Mouse (Mus musculus) brown adipose tissue, adult 24 weeks (tissue): Measurements from ENCODE around the gene Prmt8. TPM values are rescaled to one million over a fixed set of nuclear protein-coding genes. Genes with fewer than 3 reads are reported as not detected.

ENCODE experiments used
- H3K27ac ChIP-seq: fragments of 200-500 bp; replicated peaks from 2 replicates; pipeline ENCODE4 v1.5.1; 2012; ENCODE audit warnings: low read depth, mild to moderate bottlenecking, low read length
- H3K4me1 ChIP-seq: fragments of 200-500 bp; 2 replicates; pipeline ENCODE4 v1.6.1; 2012; ENCODE audit warnings: low read length, mixed read lengths; ENCODE audit not compliant: control insufficient read depth, insufficient read depth, insufficient read length
- H3K4me3 ChIP-seq: fragments of 200-500 bp; 2 replicates; pipeline ENCODE4 v1.5.1; 2012; ENCODE audit warnings: low read depth, mild to moderate bottlenecking, low read length, moderate library complexity; ENCODE audit not compliant: insufficient read depth
- polyA plus RNA-seq: library from polyadenylated mRNA; stranded (reverse); fragments of >200 nt; gene quantifications from 2 replicates; pipeline ENCODE4 v1.2.4, GENCODE M21; 2012; ENCODE audit not compliant: missing spikeins, insufficient read depth, insufficient read length

The Prmt8 gene
- polyA plus RNA-seq, 1 experiment = not detected

GRCm38 (mm10) chr6:127753228-127753627, 16.0 kb downstream of the Prmt8 start:
- no peaks in the 10 kb centered on the region for H3K4me1 ChIP-seq
- H3K4me3 ChIP-seq = no peak overlapping the region
- no peak overlapping the region for H3K27ac ChIP-seq

- no peaks in the 10 kb centered on the region for H3K4me1 ChIP-seq
- no peak overlapping the region for H3K27ac ChIP-seq
- no peak overlapping the region for H3K4me3 ChIP-seq
Observed at GRCm38 (mm10) chr6:127752681-127753080, 16.6 kb downstream of the Prmt8 start.

GRCm38 (mm10) chr6:127751499-127751898, 17.8 kb downstream of the Prmt8 start:
- H3K4me3 ChIP-seq = no peak overlapping the region
- H3K27ac ChIP-seq = no peak overlapping the region
- H3K4me1 ChIP-seq = no peaks in the 10 kb centered on the region

GRCm38 (mm10) chr6:127748793-127749192, 20.5 kb downstream of the Prmt8 start:
- H3K4me1 ChIP-seq = no peaks in the 10 kb centered on the region
- no peak overlapping the region for H3K27ac ChIP-seq
- no peak overlapping the region for H3K4me3 ChIP-seq

- Histone ChIP-seq H3K4me1 (no peaks in the 10 kb centered on the region), H3K4me3 (no peak overlapping the region), H3K27ac (no peak overlapping the region)
Observed at GRCm38 (mm10) chr6:127742290-127742689, 27.0 kb downstream of the Prmt8 start.

- H3K27ac ChIP-seq = no peak overlapping the region
- H3K4me1 ChIP-seq = no peaks in the 10 kb centered on the region
- no peak overlapping the region for H3K4me3 ChIP-seq
Observed at GRCm38 (mm10) chr6:127741162-127741561, 28.1 kb downstream of the Prmt8 start.

GRCm38 (mm10) chr6:127740711-127741110, 28.6 kb downstream of the Prmt8 start:
- H3K4me1 ChIP-seq = no peaks in the 10 kb centered on the region
- H3K27ac ChIP-seq = no peak overlapping the region
- no peak overlapping the region for H3K4me3 ChIP-seq

- H3K4me3 ChIP-seq = no peak overlapping the region
- H3K27ac ChIP-seq = no peak overlapping the region
- H3K4me1 ChIP-seq = no peaks in the 10 kb centered on the region
Observed at GRCm38 (mm10) chr6:127739921-127740320, 29.4 kb downstream of the Prmt8 start.

GRCm38 (mm10) chr6:127735130-127735981, 33.9 kb downstream of the Prmt8 start:
- Histone ChIP-seq H3K27ac (no peak overlapping the region), H3K4me1 (no peaks in the 10 kb centered on the region), H3K4me3 (no peak overlapping the region)

- H3K4me1 ChIP-seq = no peaks in the 10 kb centered on the region
- H3K4me3 ChIP-seq = no peak overlapping the region
- no peak overlapping the region for H3K27ac ChIP-seq
Observed at GRCm38 (mm10) chr6:127723126-127723525, 46.1 kb downstream of the Prmt8 start.

GRCm38 (mm10) chr6:127719875-127720274, 49.4 kb downstream of the Prmt8 start:
- H3K4me3 ChIP-seq = no peak overlapping the region
- H3K27ac ChIP-seq = no peak overlapping the region
- H3K4me1 ChIP-seq = no peaks in the 10 kb centered on the region

- no peak overlapping the region for H3K27ac ChIP-seq
- H3K4me1 ChIP-seq = no peaks in the 10 kb centered on the region
- no peak overlapping the region for H3K4me3 ChIP-seq
Observed at GRCm38 (mm10) chr6:127717239-127718137, 51.8 kb downstream of the Prmt8 start.

- H3K4me1 ChIP-seq = no peaks in the 10 kb centered on the region
- no peak overlapping the region for H3K27ac ChIP-seq
- H3K4me3 ChIP-seq = no peak overlapping the region
Observed at GRCm38 (mm10) chr6:127715428-127715827, 53.8 kb downstream of the Prmt8 start.

GRCm38 (mm10) chr6:127714906-127715305, 54.4 kb downstream of the Prmt8 start:
- no peak overlapping the region for H3K27ac ChIP-seq
- H3K4me3 ChIP-seq = no peak overlapping the region
- H3K4me1 ChIP-seq = no peaks in the 10 kb centered on the region

GRCm38 (mm10) chr6:127708218-127708628, 61.0 kb downstream of the Prmt8 start:
- Histone ChIP-seq H3K4me3 (no peak overlapping the region), H3K27ac (no peak overlapping the region)

More at GRCm38 (mm10) chr6:127708218-127708628, 61.0 kb downstream of the Prmt8 start:
- no peaks in the 10 kb centered on the region for H3K4me1 ChIP-seq
